Mouse (Mus musculus): Measurements from ENCODE around the gene Cadm2. TPM values are rescaled to one million over a fixed set of nuclear protein-coding genes. Genes with fewer than 3 reads are reported as not detected.

The Cadm2 gene
- polyA plus RNA-seq, 1 experiment, result not detected

GRCm38 (mm10) chr16:67096706-67097105 is 524.0 kb downstream of the Cadm2 start:
- no peak for TF ChIP-seq GATA1 (IDR thresholded peaks at IDR 0.05; ENCODE audit: low read length)

- no peak for TF ChIP-seq GATA1 (IDR thresholded peaks at IDR 0.05; ENCODE audit: low read length)
Measured at GRCm38 (mm10) chr16:67095916-67096315, 524.8 kb downstream of the Cadm2 start.

- TF ChIP-seq GATA1 (IDR thresholded peaks at IDR 0.05; ENCODE audit: low read length), result no peak
Measured at GRCm38 (mm10) chr16:67089747-67090146, 531.0 kb downstream of the Cadm2 start.

GRCm38 (mm10) chr16:67079318-67079717 is 541.4 kb downstream of the Cadm2 start:
- no peak for TF ChIP-seq GATA1 (IDR thresholded peaks at IDR 0.05; ENCODE audit: low read length)

- TF ChIP-seq GATA1 (IDR thresholded peaks at IDR 0.05; ENCODE audit: low read length), result no peak
Measured at GRCm38 (mm10) chr16:67076169-67076895, 544.4 kb downstream of the Cadm2 start.

- no peak for TF ChIP-seq GATA1 (IDR thresholded peaks at IDR 0.05; ENCODE audit: low read length)
Measured at GRCm38 (mm10) chr16:67068461-67068860, 552.2 kb downstream of the Cadm2 start.

GRCm38 (mm10) chr16:67030918-67031317 is 589.8 kb downstream of the Cadm2 start:
- no peak for TF ChIP-seq GATA1 (IDR thresholded peaks at IDR 0.05; ENCODE audit: low read length)

- no peak for TF ChIP-seq GATA1 (IDR thresholded peaks at IDR 0.05; ENCODE audit: low read length)
Measured at GRCm38 (mm10) chr16:67019856-67020255, 600.9 kb downstream of the Cadm2 start.

- TF ChIP-seq GATA1 (IDR thresholded peaks at IDR 0.05; ENCODE audit: low read length), result no peak
Measured at GRCm38 (mm10) chr16:67017710-67018109, 603.0 kb downstream of the Cadm2 start.

- no peak for TF ChIP-seq GATA1 (IDR thresholded peaks at IDR 0.05; ENCODE audit: low read length)
Measured at GRCm38 (mm10) chr16:67003161-67003560, 617.5 kb downstream of the Cadm2 start.

GRCm38 (mm10) chr16:67001707-67002106 is 619.0 kb downstream of the Cadm2 start:
- no peak for TF ChIP-seq GATA1 (IDR thresholded peaks at IDR 0.05; ENCODE audit: low read length)

- TF ChIP-seq GATA1 (IDR thresholded peaks at IDR 0.05; ENCODE audit: low read length), result no peak
Measured at GRCm38 (mm10) chr16:66997461-66997860, 623.2 kb downstream of the Cadm2 start.

GRCm38 (mm10) chr16:66987741-66988140 is 633.0 kb downstream of the Cadm2 start:
- no peak for TF ChIP-seq GATA1 (IDR thresholded peaks at IDR 0.05; ENCODE audit: low read length)

GRCm38 (mm10) chr16:66986879-66987278 is 633.8 kb downstream of the Cadm2 start:
- no peak for TF ChIP-seq GATA1 (IDR thresholded peaks at IDR 0.05; ENCODE audit: low read length)

- no peak for TF ChIP-seq GATA1 (IDR thresholded peaks at IDR 0.05; ENCODE audit: low read length)
Measured at GRCm38 (mm10) chr16:66970912-66971311, 649.8 kb downstream of the Cadm2 start.

GRCm38 (mm10) chr16:66969520-66970144 is 651.1 kb downstream of the Cadm2 start:
- TF ChIP-seq GATA1 (IDR thresholded peaks at IDR 0.05; ENCODE audit: low read length), result no peak

- TF ChIP-seq GATA1 (IDR thresholded peaks at IDR 0.05; ENCODE audit: low read length), result no peak
Measured at GRCm38 (mm10) chr16:66968336-66968735, 652.4 kb downstream of the Cadm2 start.

Measured in G1E-ER4 (cell line).